ENCODE assay signal across 8 mouse cellular contexts in the genomic region with DNA sequence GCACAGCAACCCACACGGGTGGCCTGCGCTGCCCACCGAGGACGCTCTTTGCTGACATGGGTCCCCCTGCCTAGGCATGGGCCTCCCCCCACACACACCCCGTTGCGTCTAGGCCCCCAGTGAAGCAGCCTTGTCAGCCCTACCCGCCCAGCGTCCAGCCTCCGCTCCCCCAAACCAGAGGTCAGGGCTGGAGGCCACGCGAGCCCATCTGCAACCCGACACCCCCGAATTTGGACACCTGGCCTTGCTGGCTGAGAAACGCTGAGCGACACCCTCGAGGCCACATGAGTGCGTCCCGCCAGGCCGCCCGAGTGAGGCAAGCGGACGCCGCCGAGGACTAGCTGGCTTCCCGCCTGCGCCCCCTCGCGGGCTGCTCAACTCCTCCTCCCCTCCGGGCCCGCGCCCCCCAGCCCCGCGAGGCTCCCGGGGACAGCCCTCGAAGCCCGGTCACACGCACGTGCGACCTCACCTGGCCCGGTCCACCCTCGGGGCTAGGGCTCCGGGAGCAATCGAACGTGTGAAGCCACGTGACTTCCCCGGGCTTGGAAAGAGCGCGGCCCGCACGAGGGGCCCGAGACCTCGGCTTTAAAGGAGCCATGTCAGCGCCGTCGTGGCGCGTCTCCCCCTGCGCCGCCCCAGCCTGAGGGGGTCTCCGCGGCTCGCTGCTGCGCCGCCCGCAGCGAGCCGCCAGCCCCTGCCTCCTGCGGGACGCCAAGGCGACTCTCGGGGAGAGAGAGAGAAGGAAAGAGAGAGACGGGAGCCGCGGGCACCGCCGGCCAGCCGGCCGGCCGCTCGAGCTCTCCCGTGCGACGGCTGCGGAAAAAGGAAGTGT. TPM values are rescaled to one million over a fixed set of nuclear protein-coding genes. Genes with fewer than 3 reads are reported as not detected.
DNase-seq lines count a peak whose midpoint lies in the region; ATAC-seq and TF ChIP-seq lines count a peak whose summit lies in the region.

No protein-coding gene starts in this region.

- peak overlapping the region; percentile 90 for H3K4me2 ChIP-seq in embryonic facial prominence, embryonic 14.5 days (ENCODE audit: low read depth, low read length)
- H3K4me2 ChIP-seq in heart, embryonic 16.5 days (ENCODE audit: low read depth, low read length): peak overlapping the region; percentile 95

- no peak for TF ChIP-seq CTCF in lung, adult 2 months (IDR thresholded peaks at IDR 0.05; ENCODE audit: insufficient read depth, low read length)

- H3K9ac ChIP-seq in embryonic facial prominence, embryonic 14.5 days (ENCODE audit: low read depth, low read length): peak overlapping the region; percentile 48; the same call in 1 of the 2 replicates
- H3K9ac ChIP-seq in heart, embryonic 16.5 days (ENCODE audit: low read length): peak overlapping the region; percentile 67

- peak overlapping the region; percentile 53 for H3K4me3 ChIP-seq in embryonic facial prominence, embryonic 14.5 days (ENCODE audit: low read depth, low read length)
- peak overlapping the region; percentile 67 for H3K4me3 ChIP-seq in heart, embryonic 16.5 days (ENCODE audit: low read length)
- peak overlapping the region; percentile 37 for H3K4me3 ChIP-seq in lung, adult 2 months (replicated peaks; ENCODE audit: extremely low read depth, low read depth, low read length)

- no peak for TF ChIP-seq POLR2A in lung, adult 2 months (IDR thresholded peaks at IDR 0.05; ENCODE audit: borderline replicate concordance, extremely low read depth, low read depth, low read length)

- H3K27me3 ChIP-seq in embryonic facial prominence, embryonic 14.5 days (replicated peaks; ENCODE audit: control insufficient read depth, insufficient read depth, low read length): peaks cover 84% of the 10 kb centered on the region
- peaks cover 62% of the 10 kb centered on the region for H3K27me3 ChIP-seq in heart, embryonic 16.5 days (ENCODE audit: control insufficient read depth, insufficient read depth, low read length)

- peaks cover 18% of the 10 kb centered on the region for H3K4me1 ChIP-seq in embryonic facial prominence, embryonic 14.5 days (ENCODE audit: control insufficient read depth, insufficient read depth, low read length)
- H3K4me1 ChIP-seq in heart, embryonic 16.5 days (ENCODE audit: control insufficient read depth, insufficient read depth, low read length): peaks cover 18% of the 10 kb centered on the region
- H3K4me1 ChIP-seq in lung, adult 2 months (ENCODE audit: control insufficient read depth, insufficient read depth, low read length): peaks cover 4% of the 10 kb centered on the region; the same call in 1 of the 2 replicates

- peak; percentile 10; the same call in 1 of the 2 replicates for ATAC-seq in embryonic facial prominence, embryonic 14.5 days (ENCODE audit: low read depth)
- ATAC-seq in heart, embryonic 16.5 days (replicated peaks; ENCODE audit: extremely low read depth, insufficient read depth, low FRiP score): no peak
- ATAC-seq in megakaryocyte-erythroid progenitor cell, adult 5-6 weeks (replicated peaks; ENCODE audit: low FRiP score, low TSS enrichment, poor library complexity, severe bottlenecking): no peak

- H3K9me3 ChIP-seq in embryonic facial prominence, embryonic 14.5 days (ENCODE audit: control insufficient read depth, low read length): no peaks in the 10 kb centered on the region
- 0 out of 2 replicates have a peak, but pooled peaks cover 2% of the 10 kb centered on the region for H3K9me3 ChIP-seq in heart, embryonic 16.5 days (replicated peaks; ENCODE audit: control insufficient read depth, low read length)

- DNase-seq in B cell, adult 2 months: peak; percentile 28 to 32
- peak; percentile 46 for DNase-seq in adrenal gland, postnatal 10 days
- DNase-seq in embryonic facial prominence, embryonic 14.5 days (ENCODE audit: low spot score): peak; percentile 16
- peak; percentile 46 for DNase-seq in kidney, postnatal 10 days
- peak; percentile 17 for DNase-seq in lung, adult 2 months
- DNase-seq in right cerebral cortex, postnatal 14 days: peak; percentile 58

- no peaks in the 10 kb centered on the region for H3K36me3 ChIP-seq in embryonic facial prominence, embryonic 14.5 days (ENCODE audit: control insufficient read depth, insufficient read depth, low read length)
- H3K36me3 ChIP-seq in heart, embryonic 16.5 days (ENCODE audit: control insufficient read depth, insufficient read depth): no peaks in the 10 kb centered on the region

- no peak overlapping the region for H3K27ac ChIP-seq in embryonic facial prominence, embryonic 14.5 days (replicated peaks; ENCODE audit: low read depth, low read length)
- no peak overlapping the region for H3K27ac ChIP-seq in heart, embryonic 16.5 days (ENCODE audit: low read length)

- 3% methylated on average over 37 of the region's 84 CpGs for WGBS in embryonic facial prominence, embryonic 14.5 days
- 4% methylated on average over 81 of the region's 84 CpGs for WGBS in heart, embryonic 16.5 days
- WGBS in lung, adult 2 months: 5% methylated on average over 81 of the region's 84 CpGs

RNA-seq across cellular contexts. Expression of gene Cpeb1, which starts 1.6 kb away (rescaled TPM):
- 10 to 100 TPM in 1 of 2 experiments, 1 to 10 TPM in 1; 8.7 to 13.2 TPM for total RNA-seq in adrenal gland, postnatal 10 days (2021)
- 2.4 and 3.4 TPM in 2 replicates for polyA plus RNA-seq in embryonic facial prominence, embryonic 14.5 days (2014; fragmentation: Nextera tagmentation; extraction: Ambion mirVana)
- polyA plus RNA-seq in heart, embryonic 16.5 days (2015; fragmentation: Nextera tagmentation; extraction: Ambion mirVana): 2.4 and 5.0 TPM in 2 replicates
- 12.5 and 15.9 TPM in 2 replicates for polyA plus RNA-seq in lung, adult 2 months (2012; rRNA removed)
- total RNA-seq in megakaryocyte-erythroid progenitor cell, adult 5-6 weeks (2014; fragmentation: Nextera tagmentation): not detected in 2 replicates
- not detected in 2 replicates for total RNA-seq in megakaryocyte-erythroid progenitor cell, adult 5-6 weeks (2017)

RNA-seq across cellular contexts. Expression of gene Ap3b2, which starts 40.1 kb away (rescaled TPM):
- 10 to 100 TPM in 1 of 2 experiments, 1 to 10 TPM in 1; 7.6 to 12.8 TPM for total RNA-seq in adrenal gland, postnatal 10 days (2021)
- 4.9 and 7.2 TPM in 2 replicates for polyA plus RNA-seq in embryonic facial prominence, embryonic 14.5 days (2014; fragmentation: Nextera tagmentation; extraction: Ambion mirVana)
- 0.82 and 0.84 TPM in 2 replicates for polyA plus RNA-seq in heart, embryonic 16.5 days (2015; fragmentation: Nextera tagmentation; extraction: Ambion mirVana)
- 0.08 and 0.09 TPM in 2 replicates for polyA plus RNA-seq in lung, adult 2 months (2012; rRNA removed)
- total RNA-seq in megakaryocyte-erythroid progenitor cell, adult 5-6 weeks (2014; fragmentation: Nextera tagmentation): not detected in 2 replicates
- total RNA-seq in megakaryocyte-erythroid progenitor cell, adult 5-6 weeks (2017): not detected in 2 replicates

RNA-seq across cellular contexts. Expression of gene BC048679, which starts 44.4 kb away (rescaled TPM):
- not detected for total RNA-seq in adrenal gland, postnatal 10 days (2021)
- polyA plus RNA-seq in embryonic facial prominence, embryonic 14.5 days (2014; fragmentation: Nextera tagmentation; extraction: Ambion mirVana): not detected in 2 replicates
- polyA plus RNA-seq in heart, embryonic 16.5 days (2015; fragmentation: Nextera tagmentation; extraction: Ambion mirVana): not detected in 2 replicates
- polyA plus RNA-seq in lung, adult 2 months (2012; rRNA removed): not detected in 2 replicates
- total RNA-seq in megakaryocyte-erythroid progenitor cell, adult 5-6 weeks (2014; fragmentation: Nextera tagmentation): not detected in 2 replicates
- not detected in 2 replicates for total RNA-seq in megakaryocyte-erythroid progenitor cell, adult 5-6 weeks (2017)
